Mouse (Mus musculus): ENCODE results near the gene Nxn. TPM values are rescaled to one million over a fixed set of nuclear protein-coding genes. Genes with fewer than 3 reads are reported as not detected.
"Not testable (repeated sequence)": the region's sequence is repeated elsewhere in the genome, so short reads cannot be mapped to it uniquely, and the experiment has no call there.

Nxn gene
- polyA plus RNA-seq, 1 experiment from 2014 or later: 2.6 TPM

GRCm38 (mm10) chr11:76211595-76211994 lies 187.3 kb downstream of the Nxn start:
- ATAC-seq (ENCODE audit: low read depth); H3K27ac ChIP-seq (ENCODE audit: low read length); H3K27me3 ChIP-seq (ENCODE audit: control insufficient read depth, insufficient read depth, low read depth, low read length); H3K4me1 ChIP-seq (ENCODE audit: control insufficient read depth, low read depth, low read length); H3K9me3 ChIP-seq (replicated peaks; ENCODE audit: control insufficient read depth, low read length); H3K4me3 ChIP-seq (ENCODE audit: low read depth, low read length); H3K9ac ChIP-seq (ENCODE audit: low read depth, low read length); H3K4me2 ChIP-seq (ENCODE audit: low read depth, low read length); H3K36me3 ChIP-seq (ENCODE audit: control insufficient read depth, insufficient read depth): not testable (repeated sequence)
- 62% methylated on average over 4 of the region's 6 CpGs for WGBS (ENCODE audit: insufficient replicate concordance)

- H3K36me3 ChIP-seq (ENCODE audit: control insufficient read depth, insufficient read depth): peaks cover 3% of the 10 kb centered on the region
- no peak overlapping the region for H3K27ac ChIP-seq (ENCODE audit: low read length)
- 74% methylated on average over 13 of the region's 13 CpGs for WGBS (ENCODE audit: insufficient replicate concordance)
Observed at GRCm38 (mm10) chr11:76210228-76210985, 188.5 kb downstream of the Nxn start.

More at GRCm38 (mm10) chr11:76210228-76210985, 188.5 kb downstream of the Nxn start:
- Histone ChIP-seq H3K4me3 (ENCODE audit: low read depth, low read length) (no peak overlapping the region), H3K4me1 (ENCODE audit: control insufficient read depth, low read depth, low read length) (no peaks in the 10 kb centered on the region), H3K27me3 (ENCODE audit: control insufficient read depth, insufficient read depth, low read depth, low read length) (no peaks in the 10 kb centered on the region), H3K4me2 (ENCODE audit: low read depth, low read length) (no peak overlapping the region), H3K9ac (ENCODE audit: low read depth, low read length) (no peak overlapping the region), H3K9me3 (replicated peaks; ENCODE audit: control insufficient read depth, low read length) (no peaks in the 10 kb centered on the region)
- no peak for ATAC-seq (ENCODE audit: low read depth)

Other genes starting within 250 kb of the Nxn start
- 13.0 and 14.0 TPM in 2 replicates for gene Vps53, start 219.5 kb downstream of the Nxn start, polyA plus RNA-seq (2015; fragmentation: Nextera tagmentation; extraction: Ambion mirVana)
- gene Fam57a, start 219.5 kb downstream of the Nxn start, polyA plus RNA-seq (2015; fragmentation: Nextera tagmentation; extraction: Ambion mirVana): 4.1 and 5.5 TPM in 2 replicates
- 0.15 and 0.22 TPM in 2 replicates for gene Dbil5, start 181.5 kb downstream of the Nxn start, polyA plus RNA-seq (2015; fragmentation: Nextera tagmentation; extraction: Ambion mirVana)
- 10.5 and 11.3 TPM in 2 replicates for gene Gemin4, start 181.5 kb downstream of the Nxn start, polyA plus RNA-seq (2015; fragmentation: Nextera tagmentation; extraction: Ambion mirVana)
- 11.9 and 12.5 TPM in 2 replicates for gene Mrm3, start 155.4 kb downstream of the Nxn start, polyA plus RNA-seq (2015; fragmentation: Nextera tagmentation; extraction: Ambion mirVana)
- 47.4 and 50.3 TPM in 2 replicates for gene Glod4, start 155.4 kb downstream of the Nxn start, polyA plus RNA-seq (2015; fragmentation: Nextera tagmentation; extraction: Ambion mirVana)
- 33.7 and 35.7 TPM in 2 replicates for gene Timm22, start 7.8 kb upstream of the Nxn start, polyA plus RNA-seq (2015; fragmentation: Nextera tagmentation; extraction: Ambion mirVana)
- gene Abr, start 223.2 kb upstream of the Nxn start, polyA plus RNA-seq (2015; fragmentation: Nextera tagmentation; extraction: Ambion mirVana): 2.5 and 3.7 TPM in 2 replicates